In the genomic region with DNA sequence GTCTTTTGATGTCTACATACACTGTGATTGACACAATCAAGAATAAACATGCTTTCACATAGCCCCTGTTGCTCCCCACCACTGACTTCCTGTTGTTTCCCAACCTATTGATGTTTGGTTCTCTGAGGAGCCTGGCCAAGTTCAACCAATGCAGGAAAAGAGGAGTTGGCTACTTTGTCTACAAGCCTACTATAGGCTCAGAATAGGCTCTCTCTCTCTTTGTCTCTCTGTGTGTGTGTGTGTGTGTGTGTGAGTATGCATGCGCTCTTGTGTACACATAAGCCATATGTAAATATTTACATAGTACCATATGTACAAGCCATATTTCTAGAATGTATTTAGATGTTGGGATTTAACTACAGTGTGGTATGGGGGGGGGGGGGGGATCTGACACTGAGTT, we compare ENCODE assay signal across 18 mouse cellular contexts.
"Had no signal": no experiment of that assay in that cellular context is flagged by ENCODE, and none has a peak within 500 bp of the region (broad histone marks: within the 10 kb centered on the region; RNA-seq: fewer than 3 reads in every experiment).

No protein-coding gene starts in this region.

- H3K9ac ChIP-seq: liver, embryonic 13.5 days; liver, embryonic 15.5 days; liver, postnatal 0 days; midbrain, embryonic 13.5 days; midbrain, embryonic 15.5 days; neural tube, embryonic 12.5 days had no signal

- H3K4me1 ChIP-seq: liver, embryonic 13.5 days; liver, embryonic 15.5 days; midbrain, embryonic 13.5 days; midbrain, embryonic 15.5 days; neural tube, embryonic 12.5 days had no signal

- H3K27ac ChIP-seq: liver, embryonic 13.5 days; liver, embryonic 15.5 days; macrophage; midbrain, embryonic 13.5 days; midbrain, embryonic 15.5 days; neural tube, embryonic 12.5 days had no signal

- H3K9me3 ChIP-seq: liver, embryonic 13.5 days; liver, embryonic 15.5 days; midbrain, embryonic 13.5 days; midbrain, embryonic 15.5 days; neural tube, embryonic 12.5 days had no signal

- H3K36me3 ChIP-seq: liver, embryonic 13.5 days; liver, embryonic 15.5 days; midbrain, embryonic 13.5 days; midbrain, embryonic 15.5 days; neural tube, embryonic 12.5 days had no signal

- H3K4me2 ChIP-seq: liver, embryonic 11.5 days; liver, embryonic 13.5 days; liver, embryonic 15.5 days; midbrain, embryonic 11.5 days; midbrain, embryonic 13.5 days; midbrain, embryonic 15.5 days; neural tube, embryonic 12.5 days had no signal

- DNase-seq: liver; liver, embryonic 13.5 days; liver, postnatal 0 days; right cerebral cortex, adult 18-20 months; right cerebral cortex, postnatal 25 days; right cerebral cortex, postnatal 4 days; spleen, adult 18-20 months; thymus, adult 2 months; thymus, postnatal 25 days; thymus, postnatal 4 days had no signal

- H3K4me3 ChIP-seq: liver, embryonic 13.5 days; liver, embryonic 15.5 days; megakaryocyte, embryonic 14.5 days; midbrain, embryonic 13.5 days; midbrain, embryonic 15.5 days; neural tube, embryonic 12.5 days had no signal

- H3K27me3 ChIP-seq: liver, embryonic 13.5 days; liver, embryonic 15.5 days; midbrain, embryonic 13.5 days; midbrain, embryonic 15.5 days; neural tube, embryonic 12.5 days had no signal

- ATAC-seq: liver, postnatal 0 days; midbrain, embryonic 13.5 days; midbrain, embryonic 15.5 days had no signal
